Comparison of ENCODE assay signal across 15 mouse cellular contexts in the genomic region with DNA sequence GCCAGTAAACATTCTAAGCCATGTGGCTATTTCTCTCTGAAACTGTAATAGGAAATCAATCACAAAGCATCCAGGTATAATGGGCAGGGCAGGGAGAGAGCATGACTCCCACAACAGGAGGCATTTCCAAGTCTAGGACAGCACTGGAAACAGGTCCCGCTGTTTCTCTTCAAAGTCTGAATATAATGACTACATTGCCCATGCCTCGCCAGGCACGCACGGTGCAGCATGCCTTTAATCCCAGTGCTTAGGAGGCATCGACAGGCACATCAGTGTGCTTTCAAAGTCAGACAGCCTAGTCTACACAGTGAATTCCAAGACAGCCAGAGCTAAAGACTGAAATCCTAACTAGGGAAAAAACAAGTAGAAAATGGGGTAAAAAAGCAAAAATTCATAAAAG. TPM values are rescaled to one million over a fixed set of nuclear protein-coding genes. Genes with fewer than 3 reads are reported as not detected.
A peak's percentile ranks its signal among the peaks of the same experiment; 100 is the strongest.
DNase-seq lines count a peak whose midpoint lies in the region; ATAC-seq and TF ChIP-seq lines count a peak whose summit lies in the region.
"Had no signal": no experiment of that assay in that cellular context is flagged by ENCODE, and none has a peak within 500 bp of the region (broad histone marks: within the 10 kb centered on the region; RNA-seq: fewer than 3 reads in every experiment).

No protein-coding gene starts in this region.

- intact Hi-C loops in heart, postnatal 36 days (cut with DNase I) = no loop called here

- 55% methylated on average over 5 of the region's 5 CpGs for WGBS in heart, embryonic 12.5 days
- 91% methylated on average over 5 of the region's 5 CpGs for WGBS in liver, postnatal 0 days (ENCODE audit: insufficient replicate concordance)

- H3K4me2 ChIP-seq in heart, embryonic 12.5 days = no peak overlapping the region
- no peak overlapping the region for H3K4me2 ChIP-seq in liver, postnatal 0 days (ENCODE audit: low read depth, low read length)
- H3K4me2 ChIP-seq: limb, embryonic 13.5 days had no signal

- peaks cover 82% of the 10 kb centered on the region for H3K36me3 ChIP-seq in heart, embryonic 12.5 days
- peaks cover 91% of the 10 kb centered on the region for H3K36me3 ChIP-seq in megakaryocyte, embryonic 14.5 days (replicated peaks; ENCODE audit: low read length)
- H3K36me3 ChIP-seq in liver, postnatal 0 days (replicated peaks; ENCODE audit: insufficient read depth, low read length) = peaks cover 81% of the 10 kb centered on the region

- TF ChIP-seq EP300 in liver, postnatal 0 days (IDR thresholded peaks at IDR 0.05; ENCODE audit: low read depth) = no peak

- peaks cover 38% of the 10 kb centered on the region for H3K4me1 ChIP-seq in heart, embryonic 12.5 days (replicated peaks)
- peaks cover 74% of the 10 kb centered on the region for H3K4me1 ChIP-seq in megakaryocyte, embryonic 14.5 days
- 0 out of 2 replicates have a peak, but pooled peaks cover 3% of the 10 kb centered on the region for H3K4me1 ChIP-seq in liver, postnatal 0 days (ENCODE audit: insufficient read depth)

- peak overlapping the region; percentile 54; the same call in 1 of the 2 replicates for H3K27ac ChIP-seq in heart, embryonic 12.5 days (ENCODE audit: poor library complexity, severe bottlenecking)
- H3K27ac ChIP-seq in liver, postnatal 0 days (ENCODE audit: low read depth) = peak overlapping the region; percentile 80; the same call in 1 of the 2 replicates
- H3K27ac ChIP-seq: limb, embryonic 13.5 days had no signal

- H3K4me3 ChIP-seq in heart, embryonic 12.5 days = no peak overlapping the region
- peak overlapping the region; percentile 65 for H3K4me3 ChIP-seq in megakaryocyte, embryonic 14.5 days (replicated peaks)
- no peak overlapping the region for H3K4me3 ChIP-seq in liver, postnatal 0 days (ENCODE audit: low read depth, low read length)
- H3K4me3 ChIP-seq: limb, embryonic 13.5 days; myocyte had no signal

- no peak for ATAC-seq in heart, embryonic 12.5 days (ENCODE audit: insufficient number of reproducible peaks, low FRiP score)
- ATAC-seq in megakaryocyte, adult 5-6 weeks (ENCODE audit: poor library complexity, severe bottlenecking) = no peak
- no peak for ATAC-seq in liver, postnatal 0 days

- H3K9ac ChIP-seq in heart, embryonic 12.5 days = 0 out of 2 replicates have a peak overlapping the region, but pooled peaks have one; percentile 25
- 0 out of 2 replicates have a peak overlapping the region, but pooled peaks have one; percentile 7 for H3K9ac ChIP-seq in liver, postnatal 0 days (replicated peaks)
- H3K9ac ChIP-seq: limb, embryonic 13.5 days had no signal

- TF ChIP-seq POLR2A in brain, embryonic 14.5 days (IDR thresholded peaks at IDR 0.05; ENCODE audit: borderline replicate concordance, extremely low read depth, insufficient read depth, insufficient read length, poor library complexity, severe bottlenecking) = no peak

- no peaks in the 10 kb centered on the region for H3K27me3 ChIP-seq in heart, embryonic 12.5 days (replicated peaks)
- no peaks in the 10 kb centered on the region for H3K27me3 ChIP-seq in megakaryocyte, embryonic 14.5 days (replicated peaks)
- no peaks in the 10 kb centered on the region for H3K27me3 ChIP-seq in liver, postnatal 0 days (ENCODE audit: insufficient read depth, low read length)
- H3K27me3 ChIP-seq: limb, embryonic 13.5 days had no signal

- H3K9me3 ChIP-seq in heart, embryonic 12.5 days (replicated peaks) = no peaks in the 10 kb centered on the region
- no peaks in the 10 kb centered on the region for H3K9me3 ChIP-seq in megakaryocyte, embryonic 14.5 days
- H3K9me3 ChIP-seq in liver, postnatal 0 days (ENCODE audit: low read length) = no peaks in the 10 kb centered on the region
- H3K9me3 ChIP-seq: limb, embryonic 13.5 days had no signal

- TF ChIP-seq CTCF in brain, embryonic 14.5 days (IDR thresholded peaks at IDR 0.05; ENCODE audit: borderline replicate concordance, extremely low read depth, insufficient read depth, insufficient read length) = no peak
- TF ChIP-seq CTCF in liver, postnatal 0 days (IDR thresholded peaks at IDR 0.05; ENCODE audit: low read depth) = no peak

- DNase-seq in heart, postnatal 36 days = no peak
- DNase-seq in brain, embryonic 14.5 days (ENCODE audit: low read depth) = peak; percentile 46
- DNase-seq in liver, postnatal 0 days = no peak
- DNase-seq in T-cell, adult 2 months (ENCODE audit: low spot score) = no peak
- DNase-seq: adrenal gland, postnatal 36 days; cerebellum, adult 11 months; gastrocnemius, postnatal 25 days; kidney, postnatal 36 days; lung, postnatal 4 days; thymus, postnatal 4 days had no signal

RNA-seq across cellular contexts. Expression of a gene that starts 24.8 kb away (rescaled TPM):
- 48.5 and 50.4 TPM in 2 replicates for polyA plus RNA-seq in heart, embryonic 12.5 days (2016; fragmentation: Nextera tagmentation; extraction: Ambion mirVana)
- 10 to 100 TPM; 49.0 to 52.1 TPM for total RNA-seq in heart, postnatal 36 days (2021)
- polyA plus RNA-seq in megakaryocyte, embryonic 14.5 days (2012; ENCODE audit: insufficient read depth, low replicate concordance) = 3.1 and 38.7 TPM in 2 replicates
- total RNA-seq in megakaryocyte, adult 5-6 weeks (2015) = 51.4 and 54.4 TPM in 2 replicates
- 88.6 and 119 TPM in 2 replicates for total RNA-seq in megakaryocyte, adult 5-6 weeks (2017)
- 51.8 and 54.9 TPM in 2 replicates for polyA plus RNA-seq in brain, embryonic 14.5 days (2012; rRNA removed)
- 14.1 and 17.2 TPM in 2 replicates for polyA plus RNA-seq in liver, postnatal 0 days (2015; fragmentation: Nextera tagmentation; extraction: Ambion mirVana)
